Mouse (Mus musculus) C2C12 (cell line): Measurements from ENCODE around the gene Tnni3k.

Experiments used
- CEBPB ChIP-seq: IDR thresholded peaks from one replicate; pipeline ENCODE4 v1.6.1; 2011; ENCODE audit warnings: low read depth, mild to moderate bottlenecking, control low read depth, moderate library complexity
- CTCF ChIP-seq: IDR thresholded peaks from one replicate; pipeline ENCODE4 v1.5.1; 2011; ENCODE audit not compliant: control insufficient read depth, insufficient read depth, insufficient read length
- MAX ChIP-seq: IDR thresholded peaks from one replicate; pipeline ENCODE4 v1.6.1; 2011; ENCODE audit warnings: mild to moderate bottlenecking, control low read depth
- MYOD1 ChIP-seq: IDR thresholded peaks from one replicate; pipeline ENCODE4 v1.6.1; 2011; ENCODE audit warnings: low read depth; ENCODE audit not compliant: control insufficient read depth, insufficient read length

GRCm38 (mm10) chr3:154893225-154893624 is 162.0 kb downstream of the Tnni3k start:
- TF ChIP-seq CTCF (no peak), MAX (no peak), MYOD1 (peak; percentile 88), CEBPB (no peak)
